In the genomic region with DNA sequence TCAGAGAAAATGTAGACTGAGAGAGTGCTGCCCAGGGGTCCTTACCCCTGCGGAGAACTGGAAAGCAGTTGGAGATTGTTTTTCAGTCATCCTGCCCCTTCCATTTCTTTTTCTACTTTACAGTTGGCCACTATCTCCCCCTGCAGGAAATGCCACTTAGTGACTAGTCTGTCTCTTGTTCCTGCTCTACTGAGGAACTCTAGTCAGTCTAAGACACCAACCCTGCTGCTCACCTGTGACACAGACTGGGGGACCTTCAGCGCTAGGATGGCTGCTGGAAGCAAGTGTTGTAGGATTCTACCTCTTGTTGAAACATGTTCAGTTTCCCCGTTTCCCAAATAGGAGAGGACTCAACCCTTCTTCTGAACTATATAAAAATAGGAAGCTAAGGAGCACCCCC, we compare ENCODE assay signal across 14 mouse cellular contexts. TPM values are rescaled to one million over a fixed set of nuclear protein-coding genes. Genes with fewer than 3 reads are reported as not detected.
DNase-seq lines count a peak whose midpoint lies in the region; ATAC-seq and TF ChIP-seq lines count a peak whose summit lies in the region.
"Had no signal": no experiment of that assay in that cellular context is flagged by ENCODE, and none has a peak within 500 bp of the region (broad histone marks: within the 10 kb centered on the region; RNA-seq: fewer than 3 reads in every experiment).

No protein-coding gene starts in this region.

- peak; percentile 44 for ATAC-seq in CD4-positive, CD25-positive, alpha-beta regulatory T cell, adult 4 months

- peak; percentile 27 for DNase-seq in kidney, postnatal 10 days
- no peak for DNase-seq in kidney, adult 18-20 months
- peak; percentile 76 for DNase-seq in splenic B cell, adult 2 months (ENCODE audit: low read depth, low spot score)
- DNase-seq in adrenal gland, postnatal 4 days (ENCODE audit: low spot score in 2 of 2): no peak
- DNase-seq in cerebellum, postnatal 4 days (ENCODE audit: low spot score in 2 of 2): no peak
- no peak for DNase-seq in urinary bladder, postnatal 25 days (ENCODE audit: low spot score)
- DNase-seq: cerebellum, adult 11-12 months had no signal

- no peaks in the 10 kb centered on the region for H3K27me3 ChIP-seq in splenic B cell, adult 2 months (ENCODE audit: control insufficient read depth, insufficient read depth, low read length, poor library complexity, severe bottlenecking)
- H3K27me3 ChIP-seq: liver, embryonic 15.5 days; neural tube, embryonic 13.5 days had no signal

- TF ChIP-seq CTCF in bone marrow, adult 2 months (IDR thresholded peaks at IDR 0.05; ENCODE audit: control insufficient read depth, insufficient read depth, low read length): no peak

- no peak overlapping the region for H3K4me3 ChIP-seq in bone marrow, adult 2 months (replicated peaks; ENCODE audit: control insufficient read depth, low read depth, low read length)
- H3K4me3 ChIP-seq: liver, embryonic 15.5 days; neural tube, embryonic 13.5 days had no signal

- H3K36me3 ChIP-seq in splenic B cell, adult 2 months (ENCODE audit: control insufficient read depth, insufficient read depth, low read length, poor library complexity, severe bottlenecking): no peaks in the 10 kb centered on the region
- H3K36me3 ChIP-seq: liver, embryonic 15.5 days; neural tube, embryonic 13.5 days had no signal

- 17% methylated on average over 3 of the region's 3 CpGs for WGBS in bone marrow, adult 2 months

- H3K27ac ChIP-seq in bone marrow, adult 2 months (ENCODE audit: control insufficient read depth, insufficient read depth, low read depth, low read length, poor library complexity): peak overlapping the region; percentile 91; the same call in 1 of the 2 replicates
- H3K27ac ChIP-seq: liver, embryonic 15.5 days; neural tube, embryonic 13.5 days had no signal

- peaks cover 2% of the 10 kb centered on the region; the same call in 1 of the 2 replicates for H3K4me1 ChIP-seq in bone marrow, adult 2 months (ENCODE audit: control insufficient read depth, insufficient read depth, low read length)
- H3K4me1 ChIP-seq: liver, embryonic 15.5 days; neural tube, embryonic 13.5 days had no signal

- TF ChIP-seq POLR2A in bone marrow, adult 2 months (IDR thresholded peaks at IDR 0.05; ENCODE audit: borderline replicate concordance, control insufficient read depth, low read depth, low read length): no peak

RNA-seq across cellular contexts. Expression of a gene that starts 5.9 kb away (rescaled TPM):
- not detected for polyA plus RNA-seq in CD4-positive, CD25-positive, alpha-beta regulatory T cell, adult 4 months (2017; shearing (Covaris generic))
- polyA plus RNA-seq in bone marrow, adult 2 months (2011; ENCODE audit: insufficient read depth, insufficient read length, low replicate concordance, missing spikeins): not detected in 2 replicates
- total RNA-seq in adrenal gland, postnatal 4 days (2021): not detected
- total RNA-seq: layer of hippocampus, adult 8-10 months had no signal
- polyA plus RNA-seq: heart, embryonic 14.5 days; liver, embryonic 15.5 days; neural tube, embryonic 13.5 days; stomach, embryonic 14.5 days had no signal

RNA-seq across cellular contexts. Expression of a gene that starts 9.6 kb away (rescaled TPM):
- not detected for polyA plus RNA-seq in CD4-positive, CD25-positive, alpha-beta regulatory T cell, adult 4 months (2017; shearing (Covaris generic))
- 1.3 and 2.0 TPM in 2 replicates for polyA plus RNA-seq in bone marrow, adult 2 months (2011; ENCODE audit: insufficient read depth, insufficient read length, low replicate concordance, missing spikeins)
- under 1 TPM in 1 of 2 experiments, not detected in 1; 0.56 TPM for total RNA-seq in adrenal gland, postnatal 4 days (2021)
- polyA plus RNA-seq: stomach, embryonic 14.5 days had no signal

RNA-seq across cellular contexts. Expression of a gene that starts 22.9 kb away (rescaled TPM):
- polyA plus RNA-seq in CD4-positive, CD25-positive, alpha-beta regulatory T cell, adult 4 months (2017; shearing (Covaris generic)): 10 to 100 TPM in 1 of 2 experiments, 1 to 10 TPM in 1; 2.9 to 12.2 TPM
- polyA plus RNA-seq in bone marrow, adult 2 months (2011; ENCODE audit: insufficient read depth, insufficient read length, low replicate concordance, missing spikeins): 1.5 and 2.3 TPM in 2 replicates
- total RNA-seq in adrenal gland, postnatal 4 days (2021): under 1 TPM in 1 of 2 experiments, not detected in 1; 0.51 TPM

RNA-seq across cellular contexts. Expression of a gene that starts 46.6 kb away (rescaled TPM):
- polyA plus RNA-seq in CD4-positive, CD25-positive, alpha-beta regulatory T cell, adult 4 months (2017; shearing (Covaris generic)): not detected
- polyA plus RNA-seq in bone marrow, adult 2 months (2011; ENCODE audit: insufficient read depth, insufficient read length, low replicate concordance, missing spikeins): 88.2 and 218 TPM in 2 replicates
- total RNA-seq in adrenal gland, postnatal 4 days (2021): 1 to 10 TPM; 7.0 to 9.3 TPM

Comparison
In these comparisons a context has a peak if more than half of its experiments do, and no peak if none do; other contexts are left out.
1. DNase-seq: peak in kidney, postnatal 10 days (single experiment) and splenic B cell, adult 2 months (single experiment); none in kidney, adult 18-20 months (single experiment), adrenal gland, postnatal 4 days (0 of 2), cerebellum, postnatal 4 days (0 of 2) and urinary bladder, postnatal 25 days (single experiment).